Mouse (Mus musculus): ENCODE measurements around the gene Lrpap1. TPM values are rescaled to one million over a fixed set of nuclear protein-coding genes. Genes with fewer than 3 reads are reported as not detected.

The Lrpap1 gene
- polyA plus RNA-seq, 1 experiment from 2014 or later: 104 TPM

GRCm38 (mm10) chr5:35112444-35112843, 6.9 kb upstream of the Lrpap1 start:
- Histone ChIP-seq H3K36me3 (ENCODE audit: control insufficient read depth, insufficient read depth, low read length) (no peaks in the 10 kb centered on the region), H3K4me2 (replicated peaks; ENCODE audit: low read depth, low read length) (no peak overlapping the region), H3K4me3 (ENCODE audit: low read depth, low read length) (no peak overlapping the region), H3K27ac (ENCODE audit: low read depth, low read length) (no peak overlapping the region), H3K9me3 (ENCODE audit: control insufficient read depth, low read length) (no peaks in the 10 kb centered on the region), H3K4me1 (replicated peaks; ENCODE audit: control insufficient read depth, insufficient read depth, low read length) (no peaks in the 10 kb centered on the region), H3K9ac (ENCODE audit: low read depth, low read length) (no peak overlapping the region), H3K27me3 (ENCODE audit: control insufficient read depth, insufficient read depth, low read length) (no peaks in the 10 kb centered on the region)
- ATAC-seq (ENCODE audit: low FRiP score) (no peak), DNase-seq (ENCODE audit: low spot score) (no peak)
- WGBS: 76% methylated on average over 4 of the region's 4 CpGs

DNA sequence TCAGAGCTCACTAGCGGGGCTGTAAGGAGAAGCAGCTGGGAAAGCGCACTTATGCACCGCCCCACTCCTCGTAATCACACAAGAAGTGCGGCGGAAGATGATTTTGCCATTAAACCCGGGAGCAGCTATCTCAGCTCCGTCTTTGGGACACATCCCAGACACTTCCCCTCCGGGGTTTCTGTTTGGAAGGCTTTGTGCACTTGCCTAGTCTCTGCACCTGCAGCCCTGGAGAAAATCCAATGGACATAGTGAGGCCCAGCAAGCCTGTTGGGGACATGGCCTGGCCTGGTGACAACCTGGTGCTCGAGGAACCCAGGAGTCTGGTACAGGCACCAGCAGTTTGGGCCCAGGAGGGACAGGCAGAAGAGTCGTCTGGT, 344 bp upstream of the Lrpap1 start:
- Histone ChIP-seq H3K27me3 (ENCODE audit: control insufficient read depth, insufficient read depth, low read length) (no peaks in the 10 kb centered on the region), H3K9me3 (ENCODE audit: control insufficient read depth, low read length) (no peaks in the 10 kb centered on the region), H3K4me1 (replicated peaks; ENCODE audit: control insufficient read depth, insufficient read depth, low read length) (peaks cover 4% of the 10 kb centered on the region), H3K27ac (ENCODE audit: low read depth, low read length) (no peak overlapping the region), H3K9ac (ENCODE audit: low read depth, low read length) (peak overlapping the region; percentile 55), H3K4me2 (replicated peaks; ENCODE audit: low read depth, low read length) (peak overlapping the region; percentile 65), H3K4me3 (ENCODE audit: low read depth, low read length) (peak overlapping the region; percentile 56), H3K36me3 (ENCODE audit: control insufficient read depth, insufficient read depth, low read length) (0 out of 2 replicates have a peak, but pooled peaks cover 2% of the 10 kb centered on the region)
- no peak for DNase-seq (ENCODE audit: low spot score)
- peak; percentile 59 for ATAC-seq (ENCODE audit: low FRiP score)
- 10% methylated on average over 11 of the region's 11 CpGs for WGBS

- Histone ChIP-seq H3K36me3 (ENCODE audit: control insufficient read depth, insufficient read depth, low read length) (0 out of 2 replicates have a peak, but pooled peaks cover 2% of the 10 kb centered on the region), H3K4me3 (ENCODE audit: low read depth, low read length) (peak overlapping the region; percentile 56), H3K9me3 (ENCODE audit: control insufficient read depth, low read length) (no peaks in the 10 kb centered on the region), H3K4me1 (replicated peaks; ENCODE audit: control insufficient read depth, insufficient read depth, low read length) (peaks cover 4% of the 10 kb centered on the region), H3K27ac (ENCODE audit: low read depth, low read length) (no peak overlapping the region), H3K27me3 (ENCODE audit: control insufficient read depth, insufficient read depth, low read length) (no peaks in the 10 kb centered on the region), H3K4me2 (replicated peaks; ENCODE audit: low read depth, low read length) (peak overlapping the region; percentile 65), H3K9ac (ENCODE audit: low read depth, low read length) (peak overlapping the region; percentile 66)
- 68% methylated on average over 8 of the region's 8 CpGs for WGBS
- DNase-seq (ENCODE audit: low spot score): no peak
- ATAC-seq (ENCODE audit: low FRiP score): no peak
Observed at GRCm38 (mm10) chr5:35104183-35104959, 1.2 kb downstream of the Lrpap1 start.

- ATAC-seq (ENCODE audit: low FRiP score): no peak
- no peak overlapping the region for H3K27ac ChIP-seq (ENCODE audit: low read depth, low read length)
- no peaks in the 10 kb centered on the region for H3K27me3 ChIP-seq (ENCODE audit: control insufficient read depth, insufficient read depth, low read length)
- H3K4me2 ChIP-seq (replicated peaks; ENCODE audit: low read depth, low read length): no peak overlapping the region
- no peaks in the 10 kb centered on the region for H3K9me3 ChIP-seq (ENCODE audit: control insufficient read depth, low read length)
- no peak overlapping the region for H3K9ac ChIP-seq (ENCODE audit: low read depth, low read length)
- 85% methylated on average over 2 of the region's 2 CpGs for WGBS
- DNase-seq (ENCODE audit: low spot score): no peak
- H3K4me3 ChIP-seq (ENCODE audit: low read depth, low read length): no peak overlapping the region
- H3K4me1 ChIP-seq (replicated peaks; ENCODE audit: control insufficient read depth, insufficient read depth, low read length): peaks cover 4% of the 10 kb centered on the region
- H3K36me3 ChIP-seq (ENCODE audit: control insufficient read depth, insufficient read depth, low read length): 0 out of 2 replicates have a peak, but pooled peaks cover 2% of the 10 kb centered on the region
Observed at GRCm38 (mm10) chr5:35103528-35103927, 2.0 kb downstream of the Lrpap1 start.

- no peak overlapping the region for H3K9ac ChIP-seq (ENCODE audit: low read depth, low read length)
- DNase-seq (ENCODE audit: low spot score): no peak
- H3K27me3 ChIP-seq (ENCODE audit: control insufficient read depth, insufficient read depth, low read length): no peaks in the 10 kb centered on the region
- H3K4me3 ChIP-seq (ENCODE audit: low read depth, low read length): no peak overlapping the region
- H3K4me1 ChIP-seq (replicated peaks; ENCODE audit: control insufficient read depth, insufficient read depth, low read length): peaks cover 4% of the 10 kb centered on the region
- ATAC-seq (ENCODE audit: low FRiP score): no peak
- H3K4me2 ChIP-seq (replicated peaks; ENCODE audit: low read depth, low read length): no peak overlapping the region
- H3K36me3 ChIP-seq (ENCODE audit: control insufficient read depth, insufficient read depth, low read length): 0 out of 2 replicates have a peak, but pooled peaks cover 2% of the 10 kb centered on the region
- H3K9me3 ChIP-seq (ENCODE audit: control insufficient read depth, low read length): no peaks in the 10 kb centered on the region
- no peak overlapping the region for H3K27ac ChIP-seq (ENCODE audit: low read depth, low read length)
- 90% methylated on average over 8 of the region's 8 CpGs for WGBS
Observed at GRCm38 (mm10) chr5:35103086-35103485, 2.5 kb downstream of the Lrpap1 start.

DNA sequence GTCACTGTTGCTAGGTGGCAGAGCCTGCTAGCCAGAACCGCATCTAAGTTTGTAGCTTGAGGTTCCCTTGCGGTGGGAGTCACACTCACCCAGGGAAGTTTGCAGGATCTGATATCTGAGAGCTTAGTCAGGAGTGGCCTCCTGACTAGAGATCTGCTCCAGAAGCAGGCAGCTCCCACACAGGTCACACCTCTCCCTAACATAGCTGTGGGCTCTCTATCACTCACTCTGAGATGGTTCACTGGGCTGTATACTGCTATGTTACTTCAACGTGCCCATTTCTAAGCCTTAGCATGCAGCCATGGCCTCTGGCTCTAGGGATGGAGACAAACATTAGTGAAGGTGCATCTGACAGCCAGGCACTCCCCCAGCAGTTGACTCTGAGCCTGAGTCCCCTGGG, 13.9 kb downstream of the Lrpap1 start:
- 95% methylated on average over 3 of the region's 3 CpGs for WGBS
- H3K36me3 ChIP-seq (ENCODE audit: control insufficient read depth, insufficient read depth, low read length): peaks cover 13% of the 10 kb centered on the region
- DNase-seq (ENCODE audit: low spot score) (no peak), ATAC-seq (ENCODE audit: low FRiP score) (no peak)
- no peaks in the 10 kb centered on the region for H3K27me3 ChIP-seq (ENCODE audit: control insufficient read depth, insufficient read depth, low read length)
- H3K27ac ChIP-seq (ENCODE audit: low read depth, low read length): no peak overlapping the region
- no peak overlapping the region for H3K9ac ChIP-seq (ENCODE audit: low read depth, low read length)
- no peaks in the 10 kb centered on the region for H3K9me3 ChIP-seq (ENCODE audit: control insufficient read depth, low read length)
- no peak overlapping the region for H3K4me3 ChIP-seq (ENCODE audit: low read depth, low read length)
- H3K4me1 ChIP-seq (replicated peaks; ENCODE audit: control insufficient read depth, insufficient read depth, low read length): no peaks in the 10 kb centered on the region
- no peak overlapping the region for H3K4me2 ChIP-seq (replicated peaks; ENCODE audit: low read depth, low read length)

- 82% methylated on average over 5 of the region's 5 CpGs for WGBS
- no peak overlapping the region for H3K4me3 ChIP-seq (ENCODE audit: low read depth, low read length)
- no peaks in the 10 kb centered on the region for H3K9me3 ChIP-seq (ENCODE audit: control insufficient read depth, low read length)
- ATAC-seq (ENCODE audit: low FRiP score) (no peak), DNase-seq (ENCODE audit: low spot score) (no peak)
- H3K4me1 ChIP-seq (replicated peaks; ENCODE audit: control insufficient read depth, insufficient read depth, low read length): no peaks in the 10 kb centered on the region
- no peak overlapping the region for H3K4me2 ChIP-seq (replicated peaks; ENCODE audit: low read depth, low read length)
- no peaks in the 10 kb centered on the region for H3K27me3 ChIP-seq (ENCODE audit: control insufficient read depth, insufficient read depth, low read length)
- H3K9ac ChIP-seq (ENCODE audit: low read depth, low read length): no peak overlapping the region
- peaks cover 7% of the 10 kb centered on the region; the same call in 1 of the 2 replicates for H3K36me3 ChIP-seq (ENCODE audit: control insufficient read depth, insufficient read depth, low read length)
- H3K27ac ChIP-seq (ENCODE audit: low read depth, low read length): no peak overlapping the region
Observed at GRCm38 (mm10) chr5:35089614-35089963, 16.0 kb downstream of the Lrpap1 start.

- Histone ChIP-seq H3K36me3 (ENCODE audit: control insufficient read depth, insufficient read depth, low read length) (peaks cover 5% of the 10 kb centered on the region; the same call in 1 of the 2 replicates), H3K9ac (ENCODE audit: low read depth, low read length) (no peak overlapping the region), H3K4me1 (replicated peaks; ENCODE audit: control insufficient read depth, insufficient read depth, low read length) (no peaks in the 10 kb centered on the region), H3K27ac (ENCODE audit: low read depth, low read length) (no peak overlapping the region), H3K4me2 (replicated peaks; ENCODE audit: low read depth, low read length) (no peak overlapping the region), H3K27me3 (ENCODE audit: control insufficient read depth, insufficient read depth, low read length) (no peaks in the 10 kb centered on the region), H3K9me3 (ENCODE audit: control insufficient read depth, low read length) (no peaks in the 10 kb centered on the region), H3K4me3 (ENCODE audit: low read depth, low read length) (no peak overlapping the region)
- 63% methylated on average over 9 of the region's 9 CpGs for WGBS
- ATAC-seq (ENCODE audit: low FRiP score): no peak
- DNase-seq (ENCODE audit: low spot score): peak; percentile 76
Observed at GRCm38 (mm10) chr5:35088785-35089613, 16.6 kb downstream of the Lrpap1 start.
